Mouse (Mus musculus) mouse embryonic stem cell (cell line): ENCODE results near the gene Pik3cb.

ENCODE experiments used
- in situ Hi-C, 2 experiments: fragments of 300-500 bp; cut with MboI; formaldehyde crosslinking; loops; 1 replicate in 1 of 2; 3 replicates in 1 of 2; pipeline ENCODE4 v1.14.3; 2019 to 2020; ENCODE audit warnings: low sequenced_read_pairs in 2 of 2, low pct_unique_long_range_greater_than_20kb in 1 of 2, mixed read lengths in 1 of 2; ENCODE audit not compliant: unreplicated experiment in 1 of 2

The Pik3cb gene

GRCm38 (mm10) chr9:99140063-99140882 is at the start of gene Pik3cb:
Gene Pik3cb (minus strand): TSS chr9:99140621.
- in situ Hi-C loops: no loop called here

- in situ Hi-C loops: no loop called here
Observed at GRCm38 (mm10) chr9:99183043-99183670, 42.7 kb upstream of the Pik3cb start.

GRCm38 (mm10) chr9:99182121-99182520 is 41.7 kb upstream of the Pik3cb start:
- in situ Hi-C loops: no loop called here

GRCm38 (mm10) chr9:99180272-99180671 is 39.9 kb upstream of the Pik3cb start:
- in situ Hi-C loops: no loop called here

GRCm38 (mm10) chr9:99178736-99179135 is 38.3 kb upstream of the Pik3cb start:
- in situ Hi-C loops: no loop called here

GRCm38 (mm10) chr9:99175774-99176173 is 35.4 kb upstream of the Pik3cb start:
- in situ Hi-C loops: no loop called here

GRCm38 (mm10) chr9:99172811-99173210 is 32.4 kb upstream of the Pik3cb start:
- in situ Hi-C loops: no loop called here

- in situ Hi-C loops: no loop called here
Observed at GRCm38 (mm10) chr9:99171186-99171585, 30.8 kb upstream of the Pik3cb start.

GRCm38 (mm10) chr9:99169029-99169428 is 28.6 kb upstream of the Pik3cb start:
- in situ Hi-C loops: no loop called here

- in situ Hi-C loops: no loop called here
Observed at GRCm38 (mm10) chr9:99166946-99167345, 26.5 kb upstream of the Pik3cb start.

GRCm38 (mm10) chr9:99165956-99166355 is 25.5 kb upstream of the Pik3cb start:
- in situ Hi-C loops: no loop called here

GRCm38 (mm10) chr9:99164664-99165226 is 24.3 kb upstream of the Pik3cb start:
- in situ Hi-C loops: no loop called here

GRCm38 (mm10) chr9:99164148-99164503 is 23.7 kb upstream of the Pik3cb start:
- in situ Hi-C loops: no loop called here

- in situ Hi-C loops: no loop called here
Observed at GRCm38 (mm10) chr9:99163420-99164147, 23.2 kb upstream of the Pik3cb start.

GRCm38 (mm10) chr9:99162839-99163238 is 22.4 kb upstream of the Pik3cb start:
- in situ Hi-C loops: no loop called here

- in situ Hi-C loops: no loop called here
Observed at GRCm38 (mm10) chr9:99160780-99161179, 20.4 kb upstream of the Pik3cb start.

GRCm38 (mm10) chr9:99159932-99160331 is 19.5 kb upstream of the Pik3cb start:
- in situ Hi-C loops: no loop called here

- in situ Hi-C loops: no loop called here
Observed at GRCm38 (mm10) chr9:99158708-99159107, 18.3 kb upstream of the Pik3cb start.

- in situ Hi-C loops: no loop called here
Observed at GRCm38 (mm10) chr9:99158203-99158632, 17.8 kb upstream of the Pik3cb start.
